24 mouse cellular contexts compared by ENCODE assay signal in the genomic region with DNA sequence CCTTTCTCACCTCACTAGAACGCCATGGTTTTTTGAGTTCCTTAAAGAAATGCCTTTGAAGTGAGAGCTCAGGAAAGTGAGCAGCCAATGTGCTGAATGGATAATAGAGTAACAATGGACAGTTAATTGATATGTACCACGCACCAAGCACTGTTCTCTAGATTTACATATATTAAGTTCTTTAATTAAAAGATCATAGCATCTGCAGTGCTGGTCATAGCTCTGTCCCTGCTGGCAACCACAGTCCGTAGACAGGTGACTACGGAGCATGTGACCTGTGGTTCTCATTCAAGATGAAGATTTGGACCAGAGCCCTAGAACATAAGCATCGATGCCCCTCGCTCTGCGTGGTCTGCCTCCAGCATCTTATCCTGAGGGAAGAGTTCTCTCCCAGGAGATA.
DNase-seq lines count a peak whose midpoint lies in the region; ATAC-seq lines count a peak whose summit lies in the region.
"Had no signal": no experiment of that assay in that cellular context is flagged by ENCODE, and none has a peak within 500 bp of the region (broad histone marks: within the 10 kb centered on the region; RNA-seq: fewer than 3 reads in every experiment).

No protein-coding gene starts in this region.

- no peak overlapping the region for H3K9ac ChIP-seq in forebrain, embryonic 12.5 days
- no peak overlapping the region for H3K9ac ChIP-seq in forebrain, embryonic 11.5 days (ENCODE audit: low read length)
- H3K9ac ChIP-seq in midbrain, embryonic 11.5 days (ENCODE audit: low read length), result no peak overlapping the region
- H3K9ac ChIP-seq in midbrain, embryonic 14.5 days (replicated peaks; ENCODE audit: low read length), result no peak overlapping the region
- H3K9ac ChIP-seq in neural tube, embryonic 15.5 days (replicated peaks), result no peak overlapping the region
- H3K9ac ChIP-seq: heart, embryonic 13.5 days; liver, embryonic 15.5 days; lung, embryonic 15.5 days had no signal

- H3K27me3 ChIP-seq in forebrain, embryonic 12.5 days, result no peaks in the 10 kb centered on the region
- H3K27me3 ChIP-seq in forebrain, embryonic 11.5 days (ENCODE audit: control insufficient read depth, insufficient read depth, low read length), result no peaks in the 10 kb centered on the region
- H3K27me3 ChIP-seq in midbrain, embryonic 11.5 days (ENCODE audit: control insufficient read depth, insufficient read depth, low read length), result no peaks in the 10 kb centered on the region
- H3K27me3 ChIP-seq in midbrain, embryonic 10.5 days (ENCODE audit: low read depth, poor library complexity, severe bottlenecking), result no peaks in the 10 kb centered on the region
- H3K27me3 ChIP-seq in midbrain, embryonic 14.5 days (ENCODE audit: control insufficient read depth, insufficient read depth, low read length), result no peaks in the 10 kb centered on the region
- H3K27me3 ChIP-seq in neural tube, embryonic 15.5 days (replicated peaks), result no peaks in the 10 kb centered on the region
- H3K27me3 ChIP-seq: heart, embryonic 13.5 days; liver, embryonic 15.5 days; lung, embryonic 15.5 days; megakaryocyte, embryonic 14.5 days had no signal

- intact Hi-C loops in heart, postnatal 14 days (cut with DNase I), result no loop called here

- peak; percentile 44; the same call in 1 of the 2 replicates for ATAC-seq in forebrain, embryonic 12.5 days (ENCODE audit: low FRiP score)
- ATAC-seq in forebrain, embryonic 11.5 days (replicated peaks; ENCODE audit: low FRiP score), result no peak
- ATAC-seq in midbrain, embryonic 11.5 days (ENCODE audit: low FRiP score), result peak; percentile 31; the same call in 1 of the 2 replicates
- peak; percentile 21; the same call in 1 of the 2 replicates for ATAC-seq in midbrain, embryonic 14.5 days (ENCODE audit: low FRiP score, low TSS enrichment)
- peak; percentile 37; the same call in 1 of the 2 replicates for ATAC-seq in neural tube, embryonic 15.5 days (ENCODE audit: low FRiP score)

- peaks cover 24% of the 10 kb centered on the region for H3K4me1 ChIP-seq in forebrain, embryonic 12.5 days
- H3K4me1 ChIP-seq in forebrain, embryonic 11.5 days (replicated peaks; ENCODE audit: control insufficient read depth, insufficient read depth, low read length), result no peaks in the 10 kb centered on the region
- H3K4me1 ChIP-seq in midbrain, embryonic 11.5 days (ENCODE audit: control insufficient read depth, insufficient read depth, low read length), result peaks cover 4% of the 10 kb centered on the region
- H3K4me1 ChIP-seq in midbrain, embryonic 10.5 days, result peaks cover 36% of the 10 kb centered on the region
- peaks cover 16% of the 10 kb centered on the region for H3K4me1 ChIP-seq in midbrain, embryonic 14.5 days (ENCODE audit: control insufficient read depth, insufficient read depth, low read length)
- no peaks in the 10 kb centered on the region for H3K4me1 ChIP-seq in neural tube, embryonic 15.5 days
- H3K4me1 ChIP-seq: heart, embryonic 13.5 days; liver, embryonic 15.5 days; lung, embryonic 15.5 days; megakaryocyte, embryonic 14.5 days had no signal

- H3K4me2 ChIP-seq in forebrain, embryonic 12.5 days, result no peak overlapping the region
- H3K4me2 ChIP-seq in forebrain, embryonic 11.5 days (ENCODE audit: low read depth, low read length, severe bottlenecking), result no peak overlapping the region
- H3K4me2 ChIP-seq in midbrain, embryonic 11.5 days, result no peak overlapping the region
- no peak overlapping the region for H3K4me2 ChIP-seq in midbrain, embryonic 14.5 days (ENCODE audit: low read length)
- H3K4me2 ChIP-seq in neural tube, embryonic 15.5 days, result no peak overlapping the region
- H3K4me2 ChIP-seq: heart, embryonic 13.5 days; liver, embryonic 15.5 days; lung, embryonic 15.5 days had no signal

- 67% methylated on average over 7 of the region's 7 CpGs for WGBS in forebrain, embryonic 12.5 days
- WGBS in forebrain, embryonic 11.5 days, result 76% methylated on average over 7 of the region's 7 CpGs
- 75% methylated on average over 7 of the region's 7 CpGs for WGBS in midbrain, embryonic 11.5 days
- 80% methylated on average over 7 of the region's 7 CpGs for whole genome bisulfite sequencing in midbrain, embryonic 10.5 days
- 35% methylated on average over 7 of the region's 7 CpGs for WGBS in midbrain, embryonic 14.5 days
- whole genome bisulfite sequencing in neural tube, embryonic 15.5 days, result 68% methylated on average over 7 of the region's 7 CpGs

- no peak overlapping the region for H3K4me3 ChIP-seq in forebrain, embryonic 12.5 days (replicated peaks)
- H3K4me3 ChIP-seq in forebrain, embryonic 11.5 days (ENCODE audit: low read depth, low read length), result no peak overlapping the region
- no peak overlapping the region for H3K4me3 ChIP-seq in midbrain, embryonic 11.5 days (ENCODE audit: low read depth, low read length)
- H3K4me3 ChIP-seq in midbrain, embryonic 10.5 days, result no peak overlapping the region
- no peak overlapping the region for H3K4me3 ChIP-seq in midbrain, embryonic 14.5 days (replicated peaks; ENCODE audit: low read depth, low read length)
- H3K4me3 ChIP-seq in neural tube, embryonic 15.5 days (replicated peaks), result no peak overlapping the region
- H3K4me3 ChIP-seq: heart, embryonic 13.5 days; liver, embryonic 15.5 days; lung, embryonic 15.5 days; megakaryocyte, embryonic 14.5 days had no signal

- no peak for DNase-seq in forebrain, embryonic 11.5 days (ENCODE audit: low spot score)
- DNase-seq in midbrain, embryonic 11.5 days (ENCODE audit: low spot score, missing footprints), result no peak
- no peak for DNase-seq in midbrain, embryonic 10.5 days (ENCODE audit: low spot score)
- DNase-seq in midbrain, embryonic 14.5 days, result peak; percentile 31
- DNase-seq in heart, postnatal 14 days, result no peak
- no peak for DNase-seq in spleen, postnatal 4 days (ENCODE audit: low spot score in 2 of 2)
- DNase-seq: adrenal gland, postnatal 10 days; cerebellum, adult 8-10 months; cerebellum, postnatal 36 days; embryo, embryonic 11 days; gastrocnemius, postnatal 10 days; kidney, adult 18-20 months; left cerebral cortex, postnatal 4 days; liver; lung, postnatal 36 days; retina, postnatal 1 day; spleen, adult 18-20 months; thymus, postnatal 25 days had no signal

- no peak overlapping the region for H3K27ac ChIP-seq in forebrain, embryonic 12.5 days
- no peak overlapping the region for H3K27ac ChIP-seq in forebrain, embryonic 11.5 days (ENCODE audit: low read depth, low read length)
- no peak overlapping the region for H3K27ac ChIP-seq in midbrain, embryonic 11.5 days (ENCODE audit: low read depth, low read length)
- no peak overlapping the region for H3K27ac ChIP-seq in midbrain, embryonic 10.5 days (replicated peaks)
- H3K27ac ChIP-seq in midbrain, embryonic 14.5 days (replicated peaks; ENCODE audit: low read depth, low read length), result no peak overlapping the region
- H3K27ac ChIP-seq in neural tube, embryonic 15.5 days (replicated peaks), result no peak overlapping the region
- H3K27ac ChIP-seq: heart, embryonic 13.5 days; liver, embryonic 15.5 days; lung, embryonic 15.5 days had no signal

- H3K36me3 ChIP-seq in forebrain, embryonic 12.5 days (replicated peaks), result no peaks in the 10 kb centered on the region
- H3K36me3 ChIP-seq in forebrain, embryonic 11.5 days (ENCODE audit: control insufficient read depth, insufficient read depth, low read length), result no peaks in the 10 kb centered on the region
- no peaks in the 10 kb centered on the region for H3K36me3 ChIP-seq in midbrain, embryonic 11.5 days (ENCODE audit: control insufficient read depth, insufficient read depth, low read length)
- H3K36me3 ChIP-seq in midbrain, embryonic 10.5 days, result no peaks in the 10 kb centered on the region
- H3K36me3 ChIP-seq in midbrain, embryonic 14.5 days (ENCODE audit: control insufficient read depth, insufficient read depth, low read length), result no peaks in the 10 kb centered on the region
- no peaks in the 10 kb centered on the region for H3K36me3 ChIP-seq in neural tube, embryonic 15.5 days
- H3K36me3 ChIP-seq: heart, embryonic 13.5 days; liver, embryonic 15.5 days; lung, embryonic 15.5 days had no signal

- H3K9me3 ChIP-seq in forebrain, embryonic 12.5 days, result no peaks in the 10 kb centered on the region
- no peaks in the 10 kb centered on the region for H3K9me3 ChIP-seq in forebrain, embryonic 11.5 days (ENCODE audit: control insufficient read depth, low read length)
- no peaks in the 10 kb centered on the region for H3K9me3 ChIP-seq in midbrain, embryonic 11.5 days (ENCODE audit: control insufficient read depth, low read length)
- no peaks in the 10 kb centered on the region for H3K9me3 ChIP-seq in midbrain, embryonic 10.5 days (replicated peaks)
- H3K9me3 ChIP-seq in midbrain, embryonic 14.5 days (ENCODE audit: control insufficient read depth, low read length), result no peaks in the 10 kb centered on the region
- no peaks in the 10 kb centered on the region for H3K9me3 ChIP-seq in neural tube, embryonic 15.5 days (replicated peaks)
- H3K9me3 ChIP-seq: heart, embryonic 13.5 days; liver, embryonic 15.5 days; lung, embryonic 15.5 days; megakaryocyte, embryonic 14.5 days had no signal
